In genomic region chr10:58713855-58714788, GRCm38 (mm10) we compare ENCODE assay signal across 7 mouse cellular contexts. TPM values are rescaled to one million over a fixed set of nuclear protein-coding genes. Genes with fewer than 3 reads are reported as not detected.
DNase-seq lines count a peak whose midpoint lies in the region; ATAC-seq and TF ChIP-seq lines count a peak whose summit lies in the region.

No protein-coding gene starts in this region.

- no peaks in the 10 kb centered on the region for H3K27me3 ChIP-seq in spleen, adult 2 months (ENCODE audit: control insufficient read depth, insufficient read depth, low read length)
- H3K27me3 ChIP-seq in embryonic facial prominence, embryonic 15.5 days, result no peaks in the 10 kb centered on the region
- no peaks in the 10 kb centered on the region for H3K27me3 ChIP-seq in intestine, embryonic 14.5 days (replicated peaks; ENCODE audit: control insufficient read depth, insufficient read depth, low read length)

- no peak overlapping the region for H3K9ac ChIP-seq in embryonic facial prominence, embryonic 15.5 days
- H3K9ac ChIP-seq in intestine, embryonic 14.5 days (ENCODE audit: low read length), result peak overlapping the region; percentile 34; the same call in 1 of the 2 replicates

- 7% methylated on average over 24 of the region's 24 CpGs for WGBS in spleen, adult 2 months
- WGBS in embryonic facial prominence, embryonic 15.5 days, result 26% methylated on average over 24 of the region's 24 CpGs
- 19% methylated on average over 24 of the region's 24 CpGs for WGBS in intestine, embryonic 14.5 days

- no peaks in the 10 kb centered on the region for H3K9me3 ChIP-seq in embryonic facial prominence, embryonic 15.5 days (replicated peaks)
- no peaks in the 10 kb centered on the region; the same call in 1 of the 2 replicates for H3K9me3 ChIP-seq in intestine, embryonic 14.5 days (ENCODE audit: control insufficient read depth, low read length)

- peak overlapping the region; percentile 52 for H3K4me3 ChIP-seq in spleen, adult 2 months (ENCODE audit: extremely low read depth, insufficient read depth, insufficient read length)
- peak overlapping the region; percentile 22 for H3K4me3 ChIP-seq in embryonic facial prominence, embryonic 15.5 days (replicated peaks)
- peak overlapping the region; percentile 28 for H3K4me3 ChIP-seq in intestine, embryonic 14.5 days (ENCODE audit: low read depth, low read length)

- TF ChIP-seq CTCF in spleen, adult 2 months (IDR thresholded peaks at IDR 0.05; ENCODE audit: extremely low read depth, insufficient read depth, insufficient read length, insufficient replicate concordance), result no peak

- 0 out of 2 replicates have a peak overlapping the region, but pooled peaks have one; percentile 35 for H3K27ac ChIP-seq in spleen, adult 2 months (ENCODE audit: insufficient read depth, low read length)
- no peak overlapping the region for H3K27ac ChIP-seq in embryonic facial prominence, embryonic 15.5 days (replicated peaks)
- peak overlapping the region; percentile 51; the same call in 1 of the 2 replicates for H3K27ac ChIP-seq in intestine, embryonic 14.5 days (ENCODE audit: low read depth)

- TF ChIP-seq POLR2A in spleen, adult 2 months (IDR thresholded peaks at IDR 0.05; ENCODE audit: low read depth, low read length), result no peak

- peaks cover 4% of the 10 kb centered on the region; the same call in 1 of the 2 replicates for H3K4me1 ChIP-seq in spleen, adult 2 months (ENCODE audit: control insufficient read depth, insufficient read depth, insufficient read length)
- H3K4me1 ChIP-seq in embryonic facial prominence, embryonic 15.5 days, result peaks cover 4% of the 10 kb centered on the region; the same call in 1 of the 2 replicates
- no peaks in the 10 kb centered on the region for H3K4me1 ChIP-seq in intestine, embryonic 14.5 days (replicated peaks; ENCODE audit: control insufficient read depth, insufficient read depth, low read length)

- no peak for DNase-seq in spleen, adult 2 months (ENCODE audit: low read depth in 1 of 2, low spot score in 2 of 2)
- no peak for DNase-seq in spleen, postnatal 14 days (ENCODE audit: low spot score in 2 of 2)
- peak; percentile 60 for DNase-seq in intestine, embryonic 14.5 days (ENCODE audit: low spot score)
- peak; percentile 1 for DNase-seq in yolk sac, embryonic 10.5 days (ENCODE audit: low spot score)
- DNase-seq in left cerebral cortex, adult 9 months (ENCODE audit: low spot score in 2 of 2), result no peak

- no peaks in the 10 kb centered on the region for H3K36me3 ChIP-seq in spleen, adult 2 months (ENCODE audit: control insufficient read depth, insufficient read depth, low read length)
- no peaks in the 10 kb centered on the region for H3K36me3 ChIP-seq in embryonic facial prominence, embryonic 15.5 days
- H3K36me3 ChIP-seq in intestine, embryonic 14.5 days (ENCODE audit: control insufficient read depth, insufficient read depth, low read length), result no peaks in the 10 kb centered on the region

- H3K4me2 ChIP-seq in embryonic facial prominence, embryonic 15.5 days (replicated peaks), result peak overlapping the region; percentile 42
- peak overlapping the region; percentile 50 for H3K4me2 ChIP-seq in intestine, embryonic 14.5 days (ENCODE audit: low read length)

- no peak for ATAC-seq in embryonic facial prominence, embryonic 15.5 days (ENCODE audit: insufficient number of reproducible peaks, low FRiP score, low TSS enrichment, low read depth)
- ATAC-seq in intestine, embryonic 14.5 days (replicated peaks; ENCODE audit: low FRiP score, low TSS enrichment, low read depth), result peak; percentile 55
- ATAC-seq in megakaryocyte, adult 5-6 weeks (ENCODE audit: poor library complexity, severe bottlenecking), result peak; percentile 51

RNA-seq across cellular contexts. Expression of gene Gm17542, which starts 3.9 kb away (rescaled TPM):
- polyA plus RNA-seq in spleen, adult 2 months (2012; rRNA removed), result not detected in 2 replicates
- not detected in 2 replicates for polyA plus RNA-seq in embryonic facial prominence, embryonic 15.5 days (2015; fragmentation: Nextera tagmentation; extraction: Ambion mirVana)
- polyA plus RNA-seq in intestine, embryonic 14.5 days (2014; fragmentation: Nextera tagmentation; extraction: Ambion mirVana), result not detected in 2 replicates
- not detected in 2 replicates for total RNA-seq in megakaryocyte, adult 5-6 weeks (2015)
- not detected in 2 replicates for total RNA-seq in megakaryocyte, adult 5-6 weeks (2017)

RNA-seq across cellular contexts. Expression of gene Edar, which starts 38.7 kb away (rescaled TPM):
- 0.45 and 0.72 TPM in 2 replicates for polyA plus RNA-seq in spleen, adult 2 months (2012; rRNA removed)
- polyA plus RNA-seq in embryonic facial prominence, embryonic 15.5 days (2015; fragmentation: Nextera tagmentation; extraction: Ambion mirVana), result 2.8 and 3.0 TPM in 2 replicates
- 0.63 and 0.72 TPM in 2 replicates for polyA plus RNA-seq in intestine, embryonic 14.5 days (2014; fragmentation: Nextera tagmentation; extraction: Ambion mirVana)
- not detected in 2 replicates for total RNA-seq in megakaryocyte, adult 5-6 weeks (2015)
- total RNA-seq in megakaryocyte, adult 5-6 weeks (2017), result 0.04 TPM in 1 of 2 replicates, not detected in the other

Comparison
In these comparisons a context has a peak if more than half of its experiments do, and no peak if none do; other contexts are left out.
1. DNase-seq: peak in intestine, embryonic 14.5 days (single experiment) and yolk sac, embryonic 10.5 days (single experiment); none in spleen, adult 2 months (0 of 2), spleen, postnatal 14 days (0 of 2) and left cerebral cortex, adult 9 months (0 of 2).
2. Peak in every context shown above with its lines, with median percentiles within 50 percentile points of each other: H3K4me3 ChIP-seq.